8 mouse cellular contexts compared by ENCODE assay signal in the genomic region with DNA sequence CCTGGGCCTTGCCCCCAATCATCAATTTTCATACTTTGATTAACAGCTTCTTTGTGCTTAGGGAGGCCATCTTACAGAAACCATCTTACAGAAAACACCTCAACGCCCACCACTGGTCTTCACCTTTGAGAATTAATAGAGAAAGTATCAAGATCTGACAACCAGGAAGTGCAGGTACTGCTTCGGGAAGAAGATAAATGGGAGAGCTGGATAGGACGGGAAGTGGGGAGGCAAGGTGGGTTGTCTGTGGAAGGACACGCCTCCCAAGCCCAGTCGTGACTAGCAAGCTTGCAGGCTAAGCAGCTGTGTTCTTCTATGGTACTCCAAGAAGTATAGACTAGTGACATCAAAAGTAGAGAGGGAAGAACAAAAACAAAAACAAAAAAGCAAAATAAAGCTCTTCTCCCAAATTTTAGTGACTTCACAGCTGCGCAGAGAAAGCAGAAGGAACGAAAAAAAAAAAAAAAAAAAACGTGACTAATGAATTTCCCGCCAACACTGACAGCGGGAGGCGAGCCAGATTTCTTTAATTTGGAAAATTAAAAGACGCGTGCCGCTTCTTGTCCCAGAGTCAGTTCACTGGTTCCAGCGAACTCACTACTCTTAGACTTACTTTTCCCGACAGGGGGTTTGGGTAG. TPM values are rescaled to one million over a fixed set of nuclear protein-coding genes. Genes with fewer than 3 reads are reported as not detected.
DNase-seq lines count a peak whose midpoint lies in the region; ATAC-seq and TF ChIP-seq lines count a peak whose summit lies in the region.

No protein-coding gene starts in this region.

- peak overlapping the region; percentile 84 for H3K4me3 ChIP-seq in lung, adult 2 months (replicated peaks; ENCODE audit: extremely low read depth, low read depth, low read length)
- peak overlapping the region; percentile 61 for H3K4me3 ChIP-seq in cortical plate, adult 2 months (ENCODE audit: insufficient read depth, low read length)
- peak overlapping the region; percentile 80 for H3K4me3 ChIP-seq in neural tube, embryonic 12.5 days

- no peak for TF ChIP-seq POLR2A in lung, adult 2 months (IDR thresholded peaks at IDR 0.05; ENCODE audit: borderline replicate concordance, extremely low read depth, low read depth, low read length)
- TF ChIP-seq POLR2A in cortical plate, adult 2 months (IDR thresholded peaks at IDR 0.05; ENCODE audit: extremely low read depth, insufficient read depth, low read length), result no peak

- H3K9me3 ChIP-seq in neural tube, embryonic 12.5 days, result no peaks in the 10 kb centered on the region

- H3K4me1 ChIP-seq in lung, adult 2 months (ENCODE audit: control insufficient read depth, insufficient read depth, low read length), result peaks cover 11% of the 10 kb centered on the region
- peaks cover 16% of the 10 kb centered on the region for H3K4me1 ChIP-seq in cortical plate, adult 2 months (ENCODE audit: control insufficient read depth, insufficient read depth, low read length)
- H3K4me1 ChIP-seq in neural tube, embryonic 12.5 days, result peaks cover 30% of the 10 kb centered on the region

- no peak overlapping the region for H3K9ac ChIP-seq in neural tube, embryonic 12.5 days

- H3K27me3 ChIP-seq in neural tube, embryonic 12.5 days (replicated peaks), result 0 out of 2 replicates have a peak, but pooled peaks cover 5% of the 10 kb centered on the region

- H3K36me3 ChIP-seq in neural tube, embryonic 12.5 days, result peaks cover 6% of the 10 kb centered on the region; the same call in 1 of the 2 replicates

- TF ChIP-seq CTCF in lung, adult 2 months (IDR thresholded peaks at IDR 0.05; ENCODE audit: insufficient read depth, low read length), result no peak
- TF ChIP-seq CTCF in cortical plate, adult 2 months (IDR thresholded peaks at IDR 0.05; ENCODE audit: extremely low read depth, insufficient read depth, low read length), result no peak

- H3K27ac ChIP-seq in cortical plate, adult 2 months (ENCODE audit: insufficient read depth, low read length), result 0 out of 2 replicates have a peak overlapping the region, but pooled peaks have one; percentile 8
- H3K27ac ChIP-seq in neural tube, embryonic 12.5 days, result no peak overlapping the region

- no peak for DNase-seq in lung, adult 2 months
- no peak for DNase-seq in lung, adult 18-20 months
- DNase-seq in induced T-regulatory cell, adult 2 months (ENCODE audit: low read depth), result peak; percentile 40
- DNase-seq in Muller cell, postnatal 12 days (ENCODE audit: inconsistent ontology term), result no peak
- DNase-seq in right cerebral cortex, adult 18-20 months, result no peak
- no peak for DNase-seq in spleen, adult 18-20 months

- H3K4me2 ChIP-seq in neural tube, embryonic 12.5 days (replicated peaks), result peak overlapping the region; percentile 93

- no peak for ATAC-seq in neural tube, embryonic 12.5 days (ENCODE audit: low FRiP score, low read depth)

- 4% methylated on average over 16 of the region's 16 CpGs for WGBS in lung, adult 2 months
- 3% methylated on average over 16 of the region's 16 CpGs for WGBS in neural tube, embryonic 12.5 days

RNA-seq across cellular contexts. Expression of a gene that starts 0.6 kb away (rescaled TPM):
- polyA plus RNA-seq in lung, adult 2 months (2012; rRNA removed), result 22.3 and 27.1 TPM in 2 replicates
- 43.7 and 49.2 TPM in 2 replicates for polyA plus RNA-seq in cortical plate, adult 2 months (2012; rRNA removed)
- polyA plus RNA-seq in neural tube, embryonic 12.5 days (2016; fragmentation: Nextera tagmentation; extraction: Ambion mirVana), result 17.7 and 20.0 TPM in 2 replicates

RNA-seq across cellular contexts. Expression of a gene that starts 15.4 kb away (rescaled TPM):
- polyA plus RNA-seq in lung, adult 2 months (2012; rRNA removed), result 8.1 and 11.4 TPM in 2 replicates
- polyA plus RNA-seq in cortical plate, adult 2 months (2012; rRNA removed), result 15.0 and 16.9 TPM in 2 replicates
- 5.0 and 6.0 TPM in 2 replicates for polyA plus RNA-seq in neural tube, embryonic 12.5 days (2016; fragmentation: Nextera tagmentation; extraction: Ambion mirVana)

RNA-seq across cellular contexts. Expression of a gene that starts 25.2 kb away (rescaled TPM):
- polyA plus RNA-seq in lung, adult 2 months (2012; rRNA removed), result 8.6 and 10.5 TPM in 2 replicates
- 36.5 and 43.0 TPM in 2 replicates for polyA plus RNA-seq in cortical plate, adult 2 months (2012; rRNA removed)
- 28.8 and 30.4 TPM in 2 replicates for polyA plus RNA-seq in neural tube, embryonic 12.5 days (2016; fragmentation: Nextera tagmentation; extraction: Ambion mirVana)

RNA-seq across cellular contexts. Expression of a gene that starts 30.9 kb away (rescaled TPM):
- not detected in 2 replicates for polyA plus RNA-seq in lung, adult 2 months (2012; rRNA removed)
- 12.3 and 13.2 TPM in 2 replicates for polyA plus RNA-seq in cortical plate, adult 2 months (2012; rRNA removed)
- 1.8 and 2.0 TPM in 2 replicates for polyA plus RNA-seq in neural tube, embryonic 12.5 days (2016; fragmentation: Nextera tagmentation; extraction: Ambion mirVana)

RNA-seq across cellular contexts. Expression of a gene that starts 39.6 kb away (rescaled TPM):
- 15.9 and 29.5 TPM in 2 replicates for polyA plus RNA-seq in lung, adult 2 months (2012; rRNA removed)
- 24.9 and 27.0 TPM in 2 replicates for polyA plus RNA-seq in cortical plate, adult 2 months (2012; rRNA removed)
- 174 and 189 TPM in 2 replicates for polyA plus RNA-seq in neural tube, embryonic 12.5 days (2016; fragmentation: Nextera tagmentation; extraction: Ambion mirVana)
